Mouse (Mus musculus): ENCODE data around the gene Tes3-ps. TPM values are rescaled to one million over a fixed set of nuclear protein-coding genes. Genes with fewer than 3 reads are reported as not detected.
A peak's percentile ranks its signal among the peaks of the same experiment; 100 is the strongest.

Tes3-ps gene
- total RNA-seq, 2 experiments from 2014 or later = 1.5 to 2.1 TPM

- no peak for DNase-seq (ENCODE audit: extremely low spot score in 1 of 2, low spot score in 2 of 2)
- no peak overlapping the region for H3K27ac ChIP-seq
- intact Hi-C loops (cut with DNase I) = no loop called here
- no peak for TF ChIP-seq CTCF (IDR thresholded peaks at IDR 0.05)
- H3K4me3 ChIP-seq = no peak overlapping the region
These were observed 22.8 kb upstream of the Tes3-ps start for GRCm38 (mm10) chr13:49470319-49470718.

- no peak for TF ChIP-seq CTCF (IDR thresholded peaks at IDR 0.05)
- H3K4me3 ChIP-seq = no peak overlapping the region
- no peak overlapping the region for H3K27ac ChIP-seq
- no peak for DNase-seq (ENCODE audit: extremely low spot score in 1 of 2, low spot score in 2 of 2)
- intact Hi-C loops (cut with DNase I) = no loop called here
These were observed 22.3 kb upstream of the Tes3-ps start for GRCm38 (mm10) chr13:49470806-49471205.

DNA sequence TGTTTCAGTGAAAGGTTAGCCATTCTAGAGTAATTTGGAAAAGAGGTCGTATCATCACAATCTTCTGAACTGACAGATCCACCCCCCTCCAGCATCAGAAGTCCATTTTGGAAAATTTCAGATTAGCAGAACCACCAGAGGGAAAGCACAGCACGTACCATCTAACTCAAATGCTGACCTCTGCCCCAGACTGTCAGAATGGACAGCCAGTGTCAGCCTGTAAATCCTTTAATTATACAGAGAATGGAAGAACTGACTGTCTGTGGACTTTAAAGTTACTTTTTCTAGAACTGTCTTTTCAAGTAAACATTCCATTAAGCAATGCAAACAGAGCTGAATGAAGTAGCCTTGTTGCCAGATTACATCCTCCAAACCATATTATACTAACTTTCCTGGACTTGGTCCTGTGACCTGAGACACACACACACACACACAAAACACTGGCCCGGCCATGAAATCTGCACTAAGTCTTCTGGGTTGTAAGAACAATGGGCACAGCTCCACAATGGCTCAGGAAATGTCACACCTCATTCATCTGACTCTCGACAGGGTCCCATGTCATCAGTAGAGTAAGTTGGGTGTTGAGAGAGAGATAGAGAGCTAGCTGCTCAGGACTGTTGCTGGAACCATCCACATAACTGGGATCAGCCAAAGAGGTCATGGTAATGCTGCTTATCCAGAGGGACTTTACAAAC is 21.0 kb upstream of the Tes3-ps start:
- no peak for DNase-seq (ENCODE audit: extremely low spot score in 1 of 2, low spot score in 2 of 2)
- H3K27ac ChIP-seq = no peak overlapping the region
- intact Hi-C loops (cut with DNase I) = no loop called here
- no peak overlapping the region for H3K4me3 ChIP-seq
- no peak for TF ChIP-seq CTCF (IDR thresholded peaks at IDR 0.05)

DNA sequence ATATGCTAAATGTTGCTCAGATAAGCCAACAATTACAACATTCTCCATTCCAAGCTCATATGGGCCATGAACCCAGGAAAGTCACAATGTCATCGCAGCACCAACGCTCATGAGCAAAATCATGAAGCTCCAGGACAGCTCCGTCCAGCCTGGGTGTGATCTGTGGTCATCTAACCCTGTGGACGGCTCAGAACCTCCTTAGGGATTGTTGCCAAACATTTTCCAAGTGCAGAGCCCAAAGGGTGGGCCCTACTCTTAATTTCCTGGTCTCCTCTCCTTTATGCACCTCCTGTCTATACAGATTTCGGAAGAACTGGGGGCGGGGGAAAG is 20.5 kb upstream of the Tes3-ps start:
- Histone ChIP-seq H3K4me3 (no peak overlapping the region), H3K27ac (no peak overlapping the region)
- no peak for TF ChIP-seq CTCF (IDR thresholded peaks at IDR 0.05)
- intact Hi-C loops (cut with DNase I) = no loop called here
- DNase-seq (ENCODE audit: extremely low spot score in 1 of 2, low spot score in 2 of 2) = no peak

DNA sequence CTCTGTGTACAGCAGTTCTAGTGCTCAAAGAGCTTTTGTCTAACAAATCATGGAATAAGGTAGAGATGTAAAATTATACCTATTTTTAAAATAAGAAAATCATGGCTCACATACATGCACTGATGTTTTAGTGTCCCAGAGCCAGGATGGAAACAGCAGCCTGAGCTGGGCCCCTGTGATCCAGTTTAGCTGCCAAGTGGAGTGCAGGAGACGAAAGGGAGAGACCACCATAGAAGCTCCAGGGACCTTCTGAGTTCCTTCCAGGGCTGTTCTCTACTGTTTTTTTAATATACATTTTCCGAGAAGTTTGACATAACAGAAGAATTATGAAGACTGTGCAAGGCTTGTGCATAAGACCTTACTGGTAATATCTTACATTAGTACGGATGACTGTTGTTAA is 15.2 kb upstream of the Tes3-ps start:
- intact Hi-C loops (cut with DNase I) = no loop called here
- DNase-seq (ENCODE audit: extremely low spot score in 1 of 2, low spot score in 2 of 2) = no peak
- Histone ChIP-seq H3K4me3 (no peak overlapping the region), H3K27ac (no peak overlapping the region)
- no peak for TF ChIP-seq CTCF (IDR thresholded peaks at IDR 0.05)

- intact Hi-C loops (cut with DNase I) = no loop called here
- no peak overlapping the region; the same call in 1 of the 2 replicates for H3K27ac ChIP-seq
These were observed 14.2 kb upstream of the Tes3-ps start for GRCm38 (mm10) chr13:49478851-49479374.

DNA sequence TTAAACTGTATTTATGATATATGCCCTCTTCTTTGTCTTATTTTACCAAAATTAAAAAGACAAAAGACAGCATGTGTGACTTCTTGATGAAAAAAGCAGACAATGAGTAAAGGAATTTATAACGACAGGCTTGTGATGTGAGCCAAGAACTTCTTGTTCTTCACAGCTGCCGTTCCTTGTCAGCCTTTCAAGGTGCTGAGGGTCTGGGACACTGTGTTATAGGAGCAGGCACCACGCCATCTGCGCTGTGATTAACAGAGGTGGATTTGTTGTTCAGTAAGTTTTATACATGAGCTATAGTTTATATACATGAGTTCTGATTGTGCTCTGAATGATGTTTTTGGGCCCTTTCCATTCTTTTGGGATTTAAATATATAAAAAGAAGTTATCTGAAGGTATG is 13.7 kb upstream of the Tes3-ps start:
- DNase-seq (ENCODE audit: extremely low spot score in 1 of 2, low spot score in 2 of 2) = no peak
- intact Hi-C loops (cut with DNase I) = no loop called here
- H3K4me3 ChIP-seq = no peak overlapping the region
- no peak for TF ChIP-seq CTCF (IDR thresholded peaks at IDR 0.05)
- peak overlapping the region; percentile 68 for H3K27ac ChIP-seq

More at GRCm38 (mm10) chr13:49478851-49479374, 14.2 kb upstream of the Tes3-ps start:
- no peak for DNase-seq (ENCODE audit: extremely low spot score in 1 of 2, low spot score in 2 of 2)
- H3K4me3 ChIP-seq = no peak overlapping the region
- no peak for TF ChIP-seq CTCF (IDR thresholded peaks at IDR 0.05)

GRCm38 (mm10) chr13:49480057-49480456 is 13.1 kb upstream of the Tes3-ps start:
- Histone ChIP-seq H3K4me3 (no peak overlapping the region), H3K27ac (peak overlapping the region; percentile 68)
- TF ChIP-seq CTCF (IDR thresholded peaks at IDR 0.05) = no peak
- intact Hi-C loops (cut with DNase I) = no loop called here
- DNase-seq (ENCODE audit: extremely low spot score in 1 of 2, low spot score in 2 of 2) = no peak

DNA sequence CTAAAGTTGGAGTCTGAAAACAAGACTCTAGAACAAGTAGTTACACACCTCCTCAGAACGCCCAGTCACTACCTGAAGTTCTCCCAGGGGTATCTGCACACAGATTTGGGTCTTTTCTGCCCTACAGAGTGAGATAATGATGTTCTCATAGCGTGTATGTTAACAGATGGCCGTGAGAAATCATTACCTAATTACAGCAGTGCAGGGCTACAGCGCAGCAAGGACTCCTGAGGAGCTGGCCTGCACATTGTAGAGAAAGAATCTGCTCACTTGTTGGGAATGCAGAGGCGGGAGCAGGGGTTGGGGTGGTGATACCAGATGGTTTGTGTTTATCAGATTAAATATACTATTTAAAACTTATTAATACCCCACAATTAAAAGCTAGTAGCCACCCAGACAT is 12.6 kb upstream of the Tes3-ps start:
- no peak for TF ChIP-seq CTCF (IDR thresholded peaks at IDR 0.05)
- peak overlapping the region; percentile 68 for H3K27ac ChIP-seq
- DNase-seq (ENCODE audit: extremely low spot score in 1 of 2, low spot score in 2 of 2) = no peak
- no peak overlapping the region for H3K4me3 ChIP-seq
- intact Hi-C loops (cut with DNase I) = no loop called here

- TF ChIP-seq CTCF (IDR thresholded peaks at IDR 0.05) = no peak
- H3K4me3 ChIP-seq = no peak overlapping the region
- no peak overlapping the region for H3K27ac ChIP-seq
- intact Hi-C loops (cut with DNase I) = no loop called here
- no peak for DNase-seq (ENCODE audit: extremely low spot score in 1 of 2, low spot score in 2 of 2)
These were observed 7.7 kb upstream of the Tes3-ps start for GRCm38 (mm10) chr13:49485388-49485787.

DNA sequence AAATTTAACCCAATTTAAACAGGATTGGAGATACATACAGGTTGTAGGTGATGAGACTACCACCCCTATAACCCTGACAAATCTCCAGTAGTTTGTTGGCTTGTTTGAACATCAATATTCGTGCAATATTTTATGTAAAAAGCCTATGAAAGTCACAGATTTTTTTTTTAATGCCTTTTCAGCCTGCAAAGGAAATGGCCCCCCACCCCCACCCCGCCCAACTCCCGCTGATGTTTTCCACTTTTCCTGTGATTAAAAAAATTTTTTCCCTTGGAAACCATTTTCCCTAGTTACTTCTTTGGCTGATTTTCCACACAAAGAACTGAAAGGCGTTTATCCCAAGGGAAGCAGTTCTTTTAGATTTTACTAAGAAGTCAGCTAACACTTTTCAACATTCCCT is 11.4 kb downstream of the Tes3-ps start, which contains the start of gene Ecm2:
TSS of gene Ecm2 (plus strand) at position 301 of the 400 bp plus-strand sequence.
- intact Hi-C loops (cut with DNase I) = no loop called here
- Histone ChIP-seq H3K27ac (peak within 1 kb of the TSS; percentile 68; the same call in 1 of the 2 replicates), H3K4me3 (peak within 1 kb of the TSS; percentile 31; the same call in 1 of the 2 replicates)
- TF ChIP-seq CTCF (IDR thresholded peaks at IDR 0.05) = no peak
- no peak for DNase-seq (ENCODE audit: extremely low spot score in 1 of 2, low spot score in 2 of 2)

DNA sequence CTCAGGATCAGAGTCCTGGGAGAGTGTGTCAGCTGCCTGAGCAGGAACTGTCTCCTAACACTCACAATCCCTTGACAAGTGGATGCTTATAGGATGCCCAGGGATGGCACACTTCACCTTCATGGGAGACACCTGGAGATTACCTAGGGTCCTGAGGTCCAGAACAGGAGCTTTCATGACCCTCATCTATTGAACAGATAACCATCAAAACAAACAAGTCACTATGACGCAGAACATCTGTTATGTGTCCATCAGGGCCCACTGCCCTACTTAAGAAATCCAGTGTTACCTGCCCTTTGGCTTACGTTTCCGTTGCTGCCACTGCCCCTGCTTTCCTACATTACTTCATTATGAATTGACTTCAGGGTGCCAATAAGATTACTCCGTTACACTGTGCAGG is 12.7 kb downstream of the Tes3-ps start:
- Histone ChIP-seq H3K27ac (peak overlapping the region; percentile 13; the same call in 1 of the 2 replicates), H3K4me3 (no peak overlapping the region; the same call in 1 of the 2 replicates)
- intact Hi-C loops (cut with DNase I) = no loop called here
- DNase-seq (ENCODE audit: extremely low spot score in 1 of 2, low spot score in 2 of 2) = no peak
- no peak for TF ChIP-seq CTCF (IDR thresholded peaks at IDR 0.05)

DNA sequence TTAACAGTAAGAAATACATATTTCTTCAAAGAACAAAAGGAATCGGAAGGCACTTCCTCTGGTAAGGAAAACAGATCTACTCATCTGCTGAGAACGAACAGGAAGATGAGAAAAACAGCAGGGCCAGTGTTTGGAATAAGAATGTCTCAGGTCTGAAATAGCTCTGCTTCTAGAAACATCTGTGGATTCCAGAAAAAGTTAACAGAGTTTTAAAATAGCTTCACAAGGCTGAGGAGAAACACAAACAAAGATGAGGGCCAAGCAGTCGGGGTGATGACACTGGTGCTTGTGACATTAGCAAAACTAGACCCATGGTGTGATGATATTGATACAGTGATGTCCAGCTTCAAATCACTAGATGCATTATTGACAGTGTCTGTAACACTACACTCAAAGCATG is 14.1 kb downstream of the Tes3-ps start:
- intact Hi-C loops (cut with DNase I) = no loop called here
- TF ChIP-seq CTCF (IDR thresholded peaks at IDR 0.05) = no peak
- Histone ChIP-seq H3K27ac (peak overlapping the region; percentile 20; the same call in 1 of the 2 replicates), H3K4me3 (no peak overlapping the region)
- DNase-seq (ENCODE audit: extremely low spot score in 1 of 2, low spot score in 2 of 2) = no peak

Measured in left cerebral cortex, adult 2 months (tissue).